Mouse (Mus musculus) stomach, embryonic 16.5 days (tissue): ENCODE measurements around the gene Mrpl10. TPM values are rescaled to one million over a fixed set of nuclear protein-coding genes. Genes with fewer than 3 reads are reported as not detected.

Source experiments
- ATAC-seq: fragments of 200-750 bp; cut with Nextera tagmentation; 2 replicates; pipeline ENCODE4 v1.8.0; 2017; ENCODE audit warnings: moderate number of reproducible peaks, moderate TSS enrichment; ENCODE audit not compliant: insufficient read depth, low FRiP score
- H3K27ac ChIP-seq: fragments of 300-500 bp; sonication (generic); 2 replicates; pipeline ENCODE4 v1.5.1; 2014; ENCODE audit warnings: low read length
- H3K27me3 ChIP-seq: fragments of 300-500 bp; sonication (generic); 2 replicates; pipeline ENCODE4 v1.6.1; 2014; ENCODE audit warnings: low read length, control low read depth, mixed read lengths; ENCODE audit not compliant: control insufficient read depth, insufficient read depth
- H3K36me3 ChIP-seq: fragments of 300-500 bp; sonication (generic); 2 replicates; pipeline ENCODE4 v1.6.1; 2014; ENCODE audit warnings: low read length; ENCODE audit not compliant: control insufficient read depth, insufficient read depth
- H3K4me1 ChIP-seq: fragments of 300-500 bp; sonication (generic); 2 replicates; pipeline ENCODE4 v1.6.1; 2014; ENCODE audit warnings: low read length, control low read depth, mixed read lengths; ENCODE audit not compliant: control insufficient read depth, insufficient read depth
- H3K4me2 ChIP-seq: fragments of 300-500 bp; sonication (generic); 2 replicates; pipeline ENCODE4 v1.6.1; 2014; ENCODE audit warnings: low read depth, low read length, mixed read lengths
- H3K4me3 ChIP-seq: fragments of 300-500 bp; sonication (generic); replicated peaks from 2 replicates; pipeline ENCODE4 v1.5.1; 2014; ENCODE audit warnings: mild to moderate bottlenecking, low read length
- H3K9ac ChIP-seq: fragments of 300-500 bp; sonication (generic); 2 replicates; pipeline ENCODE4 v1.6.1; 2014; ENCODE audit warnings: low read length
- H3K9me3 ChIP-seq: fragments of 300-500 bp; sonication (generic); replicated peaks from 2 replicates; pipeline ENCODE4 v1.6.1; 2016; ENCODE audit warnings: low read length, control low read depth; ENCODE audit not compliant: control insufficient read depth
- WGBS: fragments of 180-500 bp; shearing (Covaris S2); extraction: QIAGEN DNeasy Blood & Tissue Kit; methylation state at CpG from one replicate; pipeline ENCODE4 v1.1.7; 2014; 5-methylcytosine and 5-hydroxymethylcytosine counted together
- polyA plus RNA-seq: library from polyadenylated mRNA; unstranded; fragments of >200 nt; fragmentation: Nextera tagmentation; extraction: Ambion mirVana; gene quantifications from 2 replicates; pipeline ENCODE4 v1.2.1, GENCODE M21; 2015

Mrpl10 gene
- polyA plus RNA-seq, 1 experiment from 2014 or later, result 76.7 TPM

GRCm38 (mm10) chr11:97072533-97072932, 31.2 kb downstream of the Mrpl10 start:
- H3K4me3 ChIP-seq, result no peak overlapping the region
- H3K9ac ChIP-seq, result no peak overlapping the region
- H3K27me3 ChIP-seq, result no peaks in the 10 kb centered on the region
- H3K9me3 ChIP-seq, result no peaks in the 10 kb centered on the region
- no peak overlapping the region for H3K4me2 ChIP-seq
- no peaks in the 10 kb centered on the region for H3K4me1 ChIP-seq
- 25% methylated on average over 3 of the region's 3 CpGs for WGBS
- H3K27ac ChIP-seq, result no peak overlapping the region
- no peak for ATAC-seq
- no peaks in the 10 kb centered on the region for H3K36me3 ChIP-seq

GRCm38 (mm10) chr11:97074235-97074634, 32.9 kb downstream of the Mrpl10 start:
- no peaks in the 10 kb centered on the region for H3K4me1 ChIP-seq
- H3K4me3 ChIP-seq, result no peak overlapping the region
- no peaks in the 10 kb centered on the region for H3K9me3 ChIP-seq
- no peaks in the 10 kb centered on the region for H3K27me3 ChIP-seq
- WGBS, result 61% methylated on average over 8 of the region's 8 CpGs
- ATAC-seq, result no peak
- H3K27ac ChIP-seq, result no peak overlapping the region
- no peak overlapping the region for H3K9ac ChIP-seq
- H3K36me3 ChIP-seq, result no peaks in the 10 kb centered on the region
- H3K4me2 ChIP-seq, result no peak overlapping the region

- ATAC-seq, result no peak
- Histone ChIP-seq H3K9ac (no peak overlapping the region), H3K36me3 (no peaks in the 10 kb centered on the region), H3K27me3 (no peaks in the 10 kb centered on the region), H3K4me3 (no peak overlapping the region), H3K27ac (no peak overlapping the region), H3K9me3 (no peaks in the 10 kb centered on the region), H3K4me1 (no peaks in the 10 kb centered on the region), H3K4me2 (no peak overlapping the region)
- WGBS, result 38% methylated on average over 4 of the region's 4 CpGs
These were observed 37.4 kb downstream of the Mrpl10 start for GRCm38 (mm10) chr11:97078751-97079150.

- Histone ChIP-seq H3K27me3 (no peaks in the 10 kb centered on the region), H3K36me3 (no peaks in the 10 kb centered on the region), H3K27ac (no peak overlapping the region), H3K4me3 (no peak overlapping the region), H3K9ac (no peak overlapping the region), H3K4me2 (no peak overlapping the region), H3K9me3 (no peaks in the 10 kb centered on the region), H3K4me1 (no peaks in the 10 kb centered on the region)
- no peak for ATAC-seq
- WGBS, result 34% methylated on average over 9 of the region's 9 CpGs
These were observed 38.9 kb downstream of the Mrpl10 start for GRCm38 (mm10) chr11:97080291-97080690.

- H3K36me3 ChIP-seq, result no peaks in the 10 kb centered on the region
- H3K9me3 ChIP-seq, result no peaks in the 10 kb centered on the region
- H3K4me3 ChIP-seq, result no peak overlapping the region
- H3K4me2 ChIP-seq, result no peak overlapping the region
- H3K27me3 ChIP-seq, result no peaks in the 10 kb centered on the region
- WGBS, result 33% methylated on average over 11 of the region's 11 CpGs
- ATAC-seq, result no peak
- H3K27ac ChIP-seq, result no peak overlapping the region
- H3K9ac ChIP-seq, result no peak overlapping the region
- no peaks in the 10 kb centered on the region for H3K4me1 ChIP-seq
These were observed 41.6 kb downstream of the Mrpl10 start for GRCm38 (mm10) chr11:97082977-97083376.

GRCm38 (mm10) chr11:97083401-97084140, 42.2 kb downstream of the Mrpl10 start:
- H3K4me3 ChIP-seq, result no peak overlapping the region
- H3K27me3 ChIP-seq, result no peaks in the 10 kb centered on the region
- H3K9ac ChIP-seq, result no peak overlapping the region
- no peaks in the 10 kb centered on the region for H3K4me1 ChIP-seq
- H3K36me3 ChIP-seq, result no peaks in the 10 kb centered on the region
- no peak overlapping the region for H3K27ac ChIP-seq
- no peak overlapping the region for H3K4me2 ChIP-seq
- no peak; the same call in 1 of the 2 replicates for ATAC-seq
- H3K9me3 ChIP-seq, result 0 out of 2 replicates have a peak, but pooled peaks cover under 1% of the 10 kb centered on the region
- WGBS, result 25% methylated on average over 22 of the region's 22 CpGs

GRCm38 (mm10) chr11:97084821-97085505, 43.6 kb downstream of the Mrpl10 start:
- 0 out of 2 replicates have a peak, but pooled peaks cover 4% of the 10 kb centered on the region for H3K9me3 ChIP-seq
- WGBS, result 82% methylated on average over 15 of the region's 15 CpGs
- no peak for ATAC-seq
- H3K9ac ChIP-seq, result no peak overlapping the region
- H3K4me1 ChIP-seq, result no peaks in the 10 kb centered on the region
- H3K27me3 ChIP-seq, result no peaks in the 10 kb centered on the region
- no peak overlapping the region for H3K4me3 ChIP-seq
- H3K4me2 ChIP-seq, result no peak overlapping the region
- no peaks in the 10 kb centered on the region for H3K36me3 ChIP-seq
- no peak overlapping the region for H3K27ac ChIP-seq

- no peak overlapping the region for H3K9ac ChIP-seq
- no peaks in the 10 kb centered on the region; the same call in 1 of the 2 replicates for H3K27me3 ChIP-seq
- H3K27ac ChIP-seq, result no peak overlapping the region
- no peaks in the 10 kb centered on the region for H3K4me1 ChIP-seq
- 74% methylated on average over 6 of the region's 6 CpGs for WGBS
- 0 out of 2 replicates have a peak, but pooled peaks cover 4% of the 10 kb centered on the region for H3K9me3 ChIP-seq
- no peak overlapping the region for H3K4me3 ChIP-seq
- ATAC-seq, result no peak
- H3K4me2 ChIP-seq, result no peak overlapping the region
- H3K36me3 ChIP-seq, result no peaks in the 10 kb centered on the region
These were observed 45.0 kb downstream of the Mrpl10 start for GRCm38 (mm10) chr11:97086365-97086764.

- H3K4me1 ChIP-seq, result 0 out of 2 replicates have a peak, but pooled peaks cover 4% of the 10 kb centered on the region
- no peaks in the 10 kb centered on the region for H3K9me3 ChIP-seq
- H3K9ac ChIP-seq, result no peak overlapping the region
- H3K27ac ChIP-seq, result no peak overlapping the region
- no peak overlapping the region for H3K4me3 ChIP-seq
- no peaks in the 10 kb centered on the region for H3K36me3 ChIP-seq
- WGBS, result 61% methylated on average over 2 of the region's 2 CpGs
- ATAC-seq, result no peak
- no peak overlapping the region for H3K4me2 ChIP-seq
- peaks cover 17% of the 10 kb centered on the region for H3K27me3 ChIP-seq
These were observed 53.2 kb downstream of the Mrpl10 start for GRCm38 (mm10) chr11:97094600-97094999.
